Mouse (Mus musculus) embryonic facial prominence, embryonic 11.5 days (tissue): ENCODE measurements around the gene Wdr95. TPM values are rescaled to one million over a fixed set of nuclear protein-coding genes. Genes with fewer than 3 reads are reported as not detected.

Experiments
- ATAC-seq: fragments of 200-750 bp; cut with Nextera tagmentation; replicated peaks from 2 replicates; pipeline ENCODE4 v1.8.0; 2017; ENCODE audit warnings: low read depth; ENCODE audit not compliant: insufficient number of reproducible peaks, low FRiP score, low TSS enrichment
- DNase-seq: peaks from one replicate; pipeline ENCODE4 v3.0.0-alpha.2; 2015; ENCODE audit warnings: low spot score
- H3K27ac ChIP-seq: fragments of 300-500 bp; sonication (generic); replicated peaks from 2 replicates; pipeline ENCODE4 v1.5.1; 2014; ENCODE audit warnings: mild to moderate bottlenecking, low read depth, low read length, control low read depth
- H3K27me3 ChIP-seq: fragments of 300-500 bp; sonication (generic); 2 replicates; pipeline ENCODE4 v1.6.1; 2014; ENCODE audit warnings: mild to moderate bottlenecking, low read length, moderate library complexity, mixed read lengths; ENCODE audit not compliant: control insufficient read depth, insufficient read depth
- H3K36me3 ChIP-seq: fragments of 300-500 bp; sonication (generic); replicated peaks from 2 replicates; pipeline ENCODE4 v1.6.1; 2014; ENCODE audit warnings: low read depth, mild to moderate bottlenecking, low read length, moderate library complexity, mixed read lengths; ENCODE audit not compliant: control insufficient read depth, insufficient read depth
- H3K4me1 ChIP-seq: fragments of 300-500 bp; sonication (generic); 2 replicates; pipeline ENCODE4 v1.6.1; 2014; ENCODE audit warnings: low read length, mixed read lengths; ENCODE audit not compliant: control insufficient read depth, insufficient read depth
- H3K4me2 ChIP-seq: fragments of 300-500 bp; sonication (generic); 2 replicates; pipeline ENCODE4 v1.6.1; 2014; ENCODE audit warnings: low read depth, mild to moderate bottlenecking, control low read depth, low read length, moderate library complexity
- H3K4me3 ChIP-seq: fragments of 300-500 bp; sonication (generic); 2 replicates; pipeline ENCODE4 v1.5.1; 2014; ENCODE audit warnings: low read depth, low read length, control low read depth
- H3K9ac ChIP-seq: fragments of 300-500 bp; sonication (generic); replicated peaks from 2 replicates; pipeline ENCODE4 v1.6.1; 2014; ENCODE audit warnings: mild to moderate bottlenecking, control low read depth, low read length
- H3K9me3 ChIP-seq: fragments of 300-500 bp; sonication (generic); replicated peaks from 2 replicates; pipeline ENCODE4 v1.6.1; 2016; ENCODE audit warnings: mild to moderate bottlenecking, low read length, inconsistent platforms, mixed read lengths; ENCODE audit not compliant: control insufficient read depth
- WGBS: fragments of 180-500 bp; shearing (Covaris S2); extraction: QIAGEN DNeasy Blood & Tissue Kit; methylation state at CpG from one replicate; pipeline ENCODE4 v1.1.7; 2014; 5-methylcytosine and 5-hydroxymethylcytosine counted together
- polyA plus RNA-seq: library from polyadenylated mRNA; unstranded; fragments of >200 nt; fragmentation: Nextera tagmentation; extraction: Ambion mirVana; gene quantifications from 2 replicates; pipeline ENCODE4 v1.2.1, GENCODE M21; 2014

Wdr95 gene
- polyA plus RNA-seq, 1 experiment from 2014 or later: not detected

GRCm38 (mm10) chr5:149566026-149566425, 37.5 kb downstream of the Wdr95 start:
- DNase-seq: no peak
- Histone ChIP-seq H3K9ac (no peak overlapping the region), H3K9me3 (no peaks in the 10 kb centered on the region), H3K36me3 (no peaks in the 10 kb centered on the region), H3K4me1 (no peaks in the 10 kb centered on the region), H3K4me3 (no peak overlapping the region), H3K27me3 (no peaks in the 10 kb centered on the region), H3K27ac (no peak overlapping the region), H3K4me2 (no peak overlapping the region)
- no peak for ATAC-seq
- WGBS: 50% methylated on average over 11 of the region's 11 CpGs

- DNase-seq (no peak), ATAC-seq (0 out of 2 replicates have a peak, but pooled peaks have one; percentile 23)
- Histone ChIP-seq H3K9ac (no peak overlapping the region), H3K4me1 (no peaks in the 10 kb centered on the region), H3K4me3 (no peak overlapping the region), H3K27me3 (no peaks in the 10 kb centered on the region), H3K27ac (no peak overlapping the region), H3K36me3 (no peaks in the 10 kb centered on the region), H3K4me2 (no peak overlapping the region), H3K9me3 (no peaks in the 10 kb centered on the region)
- WGBS: 77% methylated on average over 5 of the region's 5 CpGs
These were observed 38.5 kb downstream of the Wdr95 start for GRCm38 (mm10) chr5:149566957-149567356.

DNA sequence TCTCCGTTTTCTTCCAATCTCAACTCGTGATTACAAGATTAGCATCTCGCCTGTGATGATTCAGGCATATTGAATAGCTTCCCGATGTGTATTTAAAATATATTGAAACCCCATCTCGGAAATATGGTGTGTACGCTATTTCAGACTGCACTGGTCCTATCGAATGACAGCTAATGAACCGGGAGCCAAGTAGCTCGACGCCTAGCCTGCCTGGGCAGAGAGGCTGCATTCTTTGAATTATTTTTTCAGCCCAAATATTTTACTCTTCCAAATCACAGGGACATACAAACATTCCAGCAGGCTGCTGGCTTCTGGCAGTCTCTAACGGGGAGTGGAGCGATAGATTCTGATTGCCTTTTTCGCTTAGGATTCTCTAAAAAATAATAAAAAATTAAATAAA, 40.5 kb downstream of the Wdr95 start:
- no peak overlapping the region for H3K27ac ChIP-seq
- H3K4me2 ChIP-seq: no peak overlapping the region
- H3K4me3 ChIP-seq: no peak overlapping the region
- ATAC-seq (no peak), DNase-seq (peak; percentile 15)
- no peaks in the 10 kb centered on the region for H3K36me3 ChIP-seq
- 67% methylated on average over 13 of the region's 13 CpGs for WGBS
- H3K9ac ChIP-seq: no peak overlapping the region
- no peaks in the 10 kb centered on the region for H3K4me1 ChIP-seq
- H3K9me3 ChIP-seq: no peaks in the 10 kb centered on the region
- H3K27me3 ChIP-seq: no peaks in the 10 kb centered on the region

- Histone ChIP-seq H3K4me2 (no peak overlapping the region), H3K27ac (no peak overlapping the region), H3K4me3 (no peak overlapping the region), H3K9ac (no peak overlapping the region), H3K4me1 (no peaks in the 10 kb centered on the region; the same call in 1 of the 2 replicates), H3K27me3 (no peaks in the 10 kb centered on the region), H3K9me3 (no peaks in the 10 kb centered on the region), H3K36me3 (no peaks in the 10 kb centered on the region)
- DNase-seq: no peak
- ATAC-seq: no peak
- 63% methylated on average over 10 of the region's 10 CpGs for WGBS
These were observed 48.5 kb downstream of the Wdr95 start for GRCm38 (mm10) chr5:149576977-149577376.

DNA sequence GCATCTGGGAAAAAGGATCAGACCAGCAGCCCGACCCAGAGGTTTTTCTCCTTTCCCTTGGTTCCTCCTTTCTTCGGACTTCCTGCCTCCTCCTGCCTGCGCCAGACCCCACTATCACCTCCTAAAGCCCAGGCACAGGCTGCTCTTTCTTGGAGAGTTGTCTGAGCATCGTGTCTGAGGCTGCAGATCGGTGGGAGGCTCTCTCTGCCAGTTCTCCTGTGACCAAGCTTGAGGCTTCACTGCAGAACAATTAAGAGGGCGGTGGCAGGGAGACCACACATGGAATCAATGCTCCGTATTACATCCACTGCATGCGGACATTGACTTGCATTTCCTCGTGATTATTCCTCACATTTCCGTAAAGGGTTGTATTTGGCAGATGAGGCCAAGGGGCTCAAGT, 49.0 kb downstream of the Wdr95 start:
- no peak overlapping the region for H3K27ac ChIP-seq
- no peaks in the 10 kb centered on the region for H3K27me3 ChIP-seq
- ATAC-seq: no peak
- no peak for DNase-seq
- H3K4me2 ChIP-seq: no peak overlapping the region
- H3K36me3 ChIP-seq: no peaks in the 10 kb centered on the region
- H3K9ac ChIP-seq: no peak overlapping the region
- H3K4me1 ChIP-seq: no peaks in the 10 kb centered on the region; the same call in 1 of the 2 replicates
- no peaks in the 10 kb centered on the region for H3K9me3 ChIP-seq
- 26% methylated on average over 10 of the region's 10 CpGs for WGBS
- no peak overlapping the region for H3K4me3 ChIP-seq

DNA sequence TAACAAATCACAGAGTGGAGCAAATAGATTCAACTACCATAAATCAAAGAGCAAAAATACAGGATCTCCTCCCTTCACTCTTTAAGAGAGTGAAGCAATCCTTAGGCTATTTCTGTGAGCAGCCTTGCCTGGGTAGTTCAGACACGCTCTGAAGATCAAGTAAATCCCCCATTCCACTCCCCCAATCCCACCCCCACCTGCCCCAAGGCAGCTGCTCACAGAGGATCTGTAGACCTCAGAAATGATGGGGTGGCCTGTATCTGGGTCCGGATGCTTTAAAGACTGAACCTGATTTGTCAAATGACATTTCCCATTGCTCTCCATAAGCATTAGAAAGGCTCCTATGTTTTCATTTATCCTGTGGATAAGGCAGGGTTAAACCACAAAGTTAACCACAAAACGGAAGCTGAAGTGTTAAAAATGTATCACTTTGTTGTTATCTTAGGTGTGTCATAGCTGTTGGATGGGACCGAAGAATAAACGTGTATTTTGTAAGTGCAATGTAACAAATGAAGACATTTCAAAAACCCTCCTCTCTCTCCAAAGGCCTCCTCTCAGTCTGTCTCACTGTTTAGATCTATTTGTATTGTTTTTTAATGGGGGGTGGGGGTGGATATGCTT, 54.3 kb downstream of the Wdr95 start:
- H3K36me3 ChIP-seq: no peaks in the 10 kb centered on the region
- no peak overlapping the region for H3K4me3 ChIP-seq
- H3K27me3 ChIP-seq: no peaks in the 10 kb centered on the region
- no peaks in the 10 kb centered on the region for H3K4me1 ChIP-seq
- H3K9me3 ChIP-seq: no peaks in the 10 kb centered on the region
- WGBS: 67% methylated on average over 5 of the region's 5 CpGs
- ATAC-seq: no peak
- no peak overlapping the region for H3K9ac ChIP-seq
- H3K4me2 ChIP-seq: no peak overlapping the region
- no peak overlapping the region for H3K27ac ChIP-seq
- no peak for DNase-seq

DNA sequence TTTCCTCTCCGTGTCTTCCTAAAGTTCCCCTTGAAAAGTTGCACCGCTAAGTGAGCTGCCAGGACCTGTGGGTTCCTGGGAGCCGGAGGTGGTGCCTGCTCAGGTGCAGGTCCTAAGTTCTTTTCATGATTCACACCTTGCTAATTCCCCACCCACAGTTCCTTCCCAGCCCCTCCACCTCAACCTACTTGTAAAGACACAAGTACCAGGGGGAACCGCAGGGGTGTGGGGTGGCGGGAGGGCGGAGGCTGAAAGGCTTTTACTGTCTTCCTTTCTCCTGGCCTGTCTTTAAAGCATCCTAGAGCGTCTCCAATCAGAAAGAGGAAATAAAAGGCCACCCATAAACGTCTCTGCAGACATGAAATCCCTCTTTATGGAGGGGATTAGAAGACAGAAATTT, 55.0 kb downstream of the Wdr95 start:
- H3K27ac ChIP-seq: no peak overlapping the region
- 34% methylated on average over 8 of the region's 8 CpGs for WGBS
- no peak overlapping the region for H3K4me2 ChIP-seq
- DNase-seq: no peak
- H3K4me1 ChIP-seq: no peaks in the 10 kb centered on the region
- H3K27me3 ChIP-seq: no peaks in the 10 kb centered on the region
- ATAC-seq: no peak
- no peaks in the 10 kb centered on the region for H3K9me3 ChIP-seq
- no peaks in the 10 kb centered on the region for H3K36me3 ChIP-seq
- H3K4me3 ChIP-seq: no peak overlapping the region
- no peak overlapping the region for H3K9ac ChIP-seq

DNA sequence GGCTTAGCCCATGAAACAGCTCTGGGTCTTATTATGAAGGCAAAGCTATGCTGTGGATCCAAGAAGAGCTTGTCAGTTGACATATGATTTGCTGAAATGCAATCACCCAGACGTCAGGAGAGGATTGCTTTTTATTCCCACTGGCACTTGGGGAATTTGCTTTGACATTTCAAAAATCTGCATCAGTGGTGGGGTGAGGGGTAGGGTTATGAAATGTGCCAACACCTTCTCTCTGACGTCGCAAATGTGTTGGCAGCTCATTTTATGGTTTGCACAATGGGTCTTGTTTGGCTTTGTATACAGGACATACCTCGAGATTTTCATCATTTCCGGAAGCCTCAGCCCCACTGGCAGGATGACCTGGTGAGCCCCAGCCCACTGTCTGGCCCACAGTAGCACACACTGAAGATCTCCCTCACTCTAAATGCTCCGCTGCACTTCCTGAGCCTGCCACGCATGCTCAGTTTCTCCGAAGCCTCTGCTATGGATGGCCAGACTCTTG, 55.7 kb downstream of the Wdr95 start:
- WGBS: 69% methylated on average over 8 of the region's 8 CpGs
- ATAC-seq (no peak), DNase-seq (no peak)
- Histone ChIP-seq H3K4me2 (no peak overlapping the region), H3K9me3 (no peaks in the 10 kb centered on the region), H3K27me3 (no peaks in the 10 kb centered on the region), H3K36me3 (no peaks in the 10 kb centered on the region), H3K9ac (no peak overlapping the region), H3K4me1 (no peaks in the 10 kb centered on the region), H3K4me3 (no peak overlapping the region), H3K27ac (no peak overlapping the region)
